Mouse (Mus musculus): ENCODE data around the gene Irf2bp1.

DNA sequence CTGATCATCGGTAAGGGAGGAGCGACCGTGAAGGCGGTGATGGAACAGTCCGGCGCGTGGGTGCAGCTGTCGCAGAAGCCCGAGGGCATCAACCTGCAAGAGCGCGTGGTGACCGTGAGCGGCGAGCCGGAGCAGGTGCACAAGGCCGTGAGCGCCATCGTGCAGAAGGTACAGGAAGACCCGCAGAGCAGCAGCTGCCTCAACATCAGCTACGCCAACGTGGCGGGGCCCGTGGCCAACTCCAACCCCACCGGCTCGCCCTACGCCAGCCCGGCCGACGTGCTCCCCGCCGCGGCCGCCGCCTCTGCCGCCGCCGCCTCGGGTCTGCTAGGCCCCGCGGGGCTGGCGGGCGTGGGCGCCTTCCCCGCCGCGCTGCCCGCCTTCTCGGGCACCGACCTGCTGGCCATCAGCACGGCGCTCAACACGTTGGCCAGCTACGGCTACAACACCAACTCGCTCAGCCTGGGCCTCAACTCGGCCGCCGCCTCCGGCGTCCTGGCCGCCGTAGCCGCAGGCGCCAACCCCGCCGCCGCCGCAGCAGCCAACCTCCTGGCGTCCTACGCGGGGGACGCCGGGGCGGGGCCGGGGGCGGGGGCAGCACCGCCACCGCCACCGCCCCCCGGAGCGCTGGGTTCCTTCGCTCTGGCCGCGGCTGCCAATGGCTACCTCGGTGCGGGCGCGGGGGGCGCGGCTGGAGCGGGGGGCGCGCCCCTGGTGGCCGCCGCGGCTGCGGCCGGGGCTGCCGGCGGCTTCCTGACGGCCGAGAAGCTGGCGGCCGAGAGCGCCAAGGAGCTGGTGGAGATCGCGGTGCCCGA, 46.1 kb upstream of the Irf2bp1 start:
- TF ChIP-seq ZC3H11A (IDR thresholded peaks at IDR 0.05; ENCODE audit: low read depth, low read length): no peak
- TF ChIP-seq RCOR1 (conservative IDR thresholded peaks at IDR 0.05; ENCODE audit: low read depth, low read length): no peak
- no peak for TF ChIP-seq CTCF (conservative IDR thresholded peaks at IDR 0.05 in 1 of 2, IDR thresholded peaks at IDR 0.05 in 1 of 2; ENCODE audit: low read depth in 2 of 2, low read length in 2 of 2)
- TF ChIP-seq USF1 (IDR thresholded peaks at IDR 0.05; ENCODE audit: low read depth, low read length): no peak
- no peak; the same call in 1 of the 2 replicates for TF ChIP-seq MAX (IDR thresholded peaks at IDR 0.05; ENCODE audit: low read length)
- TF ChIP-seq ZNF384 (IDR thresholded peaks at IDR 0.05; ENCODE audit: low read depth, low read length): no peak

Measured in CH12.LX (cell line).